Mouse (Mus musculus): ENCODE results near the gene Tpsb2. TPM values are rescaled to one million over a fixed set of nuclear protein-coding genes. Genes with fewer than 3 reads are reported as not detected.
A peak's percentile ranks its signal among the peaks of the same experiment; 100 is the strongest.

Tpsb2 gene
- polyA plus RNA-seq, 1 experiment from 2014 or later: 0.19 TPM

DNA sequence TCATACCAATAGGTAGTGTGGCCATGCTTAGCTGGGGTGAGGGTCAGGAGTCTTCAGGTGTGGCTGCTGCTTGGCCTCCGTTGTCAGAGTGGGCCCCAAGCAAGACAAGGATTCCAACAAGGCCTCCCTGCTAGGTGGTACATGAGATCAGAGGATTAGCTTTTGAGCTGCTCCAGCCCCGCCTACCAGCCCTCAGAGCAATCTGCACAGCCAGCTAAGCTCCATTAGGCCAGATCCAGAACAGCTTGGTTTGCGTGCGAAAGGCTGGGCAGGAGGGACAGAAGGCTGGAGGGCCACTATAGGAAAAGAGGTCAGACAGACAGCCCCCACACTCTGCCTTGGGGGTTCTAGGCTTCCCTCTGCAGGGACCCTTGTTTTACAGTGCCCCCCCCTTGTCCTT is 35.4 kb downstream of the Tpsb2 start:
- Histone ChIP-seq H3K4me2 (ENCODE audit: low read length) (no peak overlapping the region), H3K27ac (ENCODE audit: low read depth, low read length) (no peak overlapping the region), H3K9me3 (ENCODE audit: control insufficient read depth, low read length) (no peaks in the 10 kb centered on the region), H3K4me1 (ENCODE audit: control insufficient read depth, insufficient read depth, low read depth, low read length) (peaks cover 36% of the 10 kb centered on the region), H3K27me3 (replicated peaks; ENCODE audit: control insufficient read depth, insufficient read depth, low read length) (no peaks in the 10 kb centered on the region), H3K4me3 (ENCODE audit: low read length) (no peak overlapping the region), H3K9ac (ENCODE audit: low read depth, low read length) (no peak overlapping the region), H3K36me3 (ENCODE audit: control insufficient read depth, insufficient read depth, low read length) (no peaks in the 10 kb centered on the region)
- WGBS: 45% methylated on average over 4 of the region's 4 CpGs
- no peak for ATAC-seq

DNA sequence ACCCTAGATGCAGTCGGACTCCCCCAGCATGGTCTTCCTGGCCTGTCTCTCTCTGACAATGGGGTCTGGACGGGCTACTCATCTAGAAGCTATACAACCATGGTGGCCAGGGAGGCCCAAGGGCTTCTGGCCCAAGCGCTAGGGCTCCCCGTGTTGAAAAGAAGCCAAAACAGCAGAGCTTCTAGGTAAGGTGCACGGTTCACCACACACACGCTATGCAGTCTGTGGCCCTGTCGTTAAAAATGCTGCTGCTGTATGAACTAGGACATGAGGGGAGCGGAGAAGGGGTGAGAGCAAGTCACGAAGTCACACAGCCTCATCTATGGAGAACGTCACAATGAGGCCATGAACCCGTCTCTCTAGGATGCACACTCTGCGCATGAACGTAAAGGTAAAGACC is 36.1 kb downstream of the Tpsb2 start:
- H3K4me1 ChIP-seq (ENCODE audit: control insufficient read depth, insufficient read depth, low read depth, low read length): peaks cover 44% of the 10 kb centered on the region

DNA sequence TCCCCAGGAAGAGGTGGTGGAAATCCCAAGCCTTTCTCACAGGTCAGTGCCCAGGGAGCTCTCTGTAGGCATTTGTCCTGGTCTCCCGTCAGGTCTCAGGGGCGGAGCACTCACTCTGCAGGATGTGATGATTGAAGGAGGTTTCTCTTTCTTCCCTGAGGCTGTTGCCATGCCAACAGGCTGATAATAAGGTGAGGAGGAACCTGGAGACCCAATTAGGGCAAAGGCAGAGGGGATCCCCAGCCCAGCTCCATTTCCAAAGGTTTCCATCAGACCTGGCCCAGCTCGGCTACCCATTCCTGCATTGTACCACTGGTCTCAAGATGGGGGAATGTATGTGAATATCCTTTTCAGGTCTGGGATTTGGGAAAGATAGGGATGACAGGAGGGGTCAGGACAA is 38.1 kb downstream of the Tpsb2 start:
- H3K4me1 ChIP-seq (ENCODE audit: control insufficient read depth, insufficient read depth, low read depth, low read length): peaks cover 42% of the 10 kb centered on the region
- no peaks in the 10 kb centered on the region for H3K36me3 ChIP-seq (ENCODE audit: control insufficient read depth, insufficient read depth, low read length)
- no peak overlapping the region for H3K4me3 ChIP-seq (ENCODE audit: low read length)
- H3K9me3 ChIP-seq (ENCODE audit: control insufficient read depth, low read length): no peaks in the 10 kb centered on the region
- no peak overlapping the region for H3K27ac ChIP-seq (ENCODE audit: low read depth, low read length)
- no peak overlapping the region for H3K9ac ChIP-seq (ENCODE audit: low read depth, low read length)
- 35% methylated on average over 3 of the region's 3 CpGs for WGBS
- no peak; the same call in 1 of the 2 replicates for ATAC-seq
- H3K4me2 ChIP-seq (ENCODE audit: low read length): no peak overlapping the region
- no peaks in the 10 kb centered on the region for H3K27me3 ChIP-seq (replicated peaks; ENCODE audit: control insufficient read depth, insufficient read depth, low read length)

More for the DNA sequence above, 36.1 kb downstream of the Tpsb2 start:
- Histone ChIP-seq H3K9ac (ENCODE audit: low read depth, low read length) (no peak overlapping the region), H3K9me3 (ENCODE audit: control insufficient read depth, low read length) (no peaks in the 10 kb centered on the region), H3K27ac (ENCODE audit: low read depth, low read length) (no peak overlapping the region), H3K36me3 (ENCODE audit: control insufficient read depth, insufficient read depth, low read length) (no peaks in the 10 kb centered on the region), H3K4me2 (ENCODE audit: low read length) (no peak overlapping the region), H3K4me3 (ENCODE audit: low read length) (no peak overlapping the region), H3K27me3 (replicated peaks; ENCODE audit: control insufficient read depth, insufficient read depth, low read length) (no peaks in the 10 kb centered on the region)
- WGBS: 80% methylated on average over 13 of the region's 13 CpGs
- no peak for ATAC-seq

DNA sequence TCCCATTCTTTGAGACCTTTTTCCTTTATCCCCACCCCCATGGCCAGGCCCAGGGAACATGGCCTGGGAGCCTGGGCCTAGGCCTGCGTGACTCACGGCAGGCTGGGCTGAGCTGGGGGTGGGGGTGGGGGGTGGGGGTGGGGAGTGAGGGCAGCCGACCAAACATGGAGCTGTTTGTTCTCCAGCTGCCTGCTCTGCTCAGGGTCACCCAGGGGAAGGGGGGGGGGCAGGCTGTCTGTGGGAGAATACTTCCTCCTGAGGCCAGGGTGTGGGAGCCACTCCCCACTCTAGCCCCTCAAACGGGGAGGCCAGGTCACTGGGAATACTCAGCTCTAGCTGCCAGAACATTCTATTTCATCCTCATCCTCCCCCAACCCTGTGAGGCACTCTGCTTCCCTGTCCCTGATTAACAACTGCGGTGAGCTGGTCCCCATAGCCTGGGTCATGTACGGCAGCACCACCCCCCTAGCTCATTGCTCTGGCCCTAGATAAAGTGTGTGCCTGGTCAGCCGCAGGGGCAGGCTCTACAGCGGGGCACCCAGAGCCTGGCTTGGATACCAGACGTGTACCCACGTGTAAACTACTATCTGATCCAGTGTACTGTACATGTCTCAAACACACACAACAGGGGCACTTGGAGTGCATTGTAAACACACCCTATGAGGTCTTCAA is 39.3 kb downstream of the Tpsb2 start:
- 10% methylated on average over 10 of the region's 10 CpGs for WGBS
- H3K4me3 ChIP-seq (ENCODE audit: low read length): no peak overlapping the region
- peak overlapping the region; percentile 41; the same call in 1 of the 2 replicates for H3K9ac ChIP-seq (ENCODE audit: low read depth, low read length)
- H3K4me2 ChIP-seq (ENCODE audit: low read length): no peak overlapping the region
- H3K27me3 ChIP-seq (replicated peaks; ENCODE audit: control insufficient read depth, insufficient read depth, low read length): no peaks in the 10 kb centered on the region
- H3K9me3 ChIP-seq (ENCODE audit: control insufficient read depth, low read length): no peaks in the 10 kb centered on the region
- H3K4me1 ChIP-seq (ENCODE audit: control insufficient read depth, insufficient read depth, low read depth, low read length): peaks cover 45% of the 10 kb centered on the region
- H3K27ac ChIP-seq (ENCODE audit: low read depth, low read length): 0 out of 2 replicates have a peak overlapping the region, but pooled peaks have one; percentile 11
- no peak for ATAC-seq
- H3K36me3 ChIP-seq (ENCODE audit: control insufficient read depth, insufficient read depth, low read length): no peaks in the 10 kb centered on the region

DNA sequence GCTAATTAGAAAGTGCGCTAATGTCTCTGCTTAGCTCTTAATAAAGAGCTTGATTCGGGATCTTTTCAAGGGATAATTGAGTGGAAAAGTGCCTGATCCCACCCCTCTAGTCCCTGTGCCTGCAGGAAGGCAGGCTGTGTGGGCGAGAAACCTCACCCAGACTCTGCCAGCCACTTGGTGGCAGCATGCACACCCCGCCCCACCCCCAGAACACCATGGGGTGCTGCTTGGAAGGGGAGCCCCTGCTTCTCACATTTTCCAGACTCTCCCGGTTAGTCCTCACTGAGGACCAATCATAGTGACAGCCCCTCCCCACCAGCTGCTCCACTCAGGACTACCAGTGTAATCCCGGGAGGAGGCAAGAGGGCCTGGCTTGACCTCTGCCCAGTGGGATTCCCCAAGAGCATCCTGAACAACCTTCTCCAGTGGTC is 39.9 kb downstream of the Tpsb2 start:
- Histone ChIP-seq H3K27me3 (replicated peaks; ENCODE audit: control insufficient read depth, insufficient read depth, low read length) (no peaks in the 10 kb centered on the region), H3K4me3 (ENCODE audit: low read length) (no peak overlapping the region), H3K4me1 (ENCODE audit: control insufficient read depth, insufficient read depth, low read depth, low read length) (peaks cover 51% of the 10 kb centered on the region), H3K36me3 (ENCODE audit: control insufficient read depth, insufficient read depth, low read length) (no peaks in the 10 kb centered on the region), H3K9ac (ENCODE audit: low read depth, low read length) (no peak overlapping the region), H3K9me3 (ENCODE audit: control insufficient read depth, low read length) (no peaks in the 10 kb centered on the region), H3K27ac (ENCODE audit: low read depth, low read length) (no peak overlapping the region), H3K4me2 (ENCODE audit: low read length) (no peak overlapping the region)
- no peak for ATAC-seq
- 11% methylated on average over 6 of the region's 6 CpGs for WGBS

DNA sequence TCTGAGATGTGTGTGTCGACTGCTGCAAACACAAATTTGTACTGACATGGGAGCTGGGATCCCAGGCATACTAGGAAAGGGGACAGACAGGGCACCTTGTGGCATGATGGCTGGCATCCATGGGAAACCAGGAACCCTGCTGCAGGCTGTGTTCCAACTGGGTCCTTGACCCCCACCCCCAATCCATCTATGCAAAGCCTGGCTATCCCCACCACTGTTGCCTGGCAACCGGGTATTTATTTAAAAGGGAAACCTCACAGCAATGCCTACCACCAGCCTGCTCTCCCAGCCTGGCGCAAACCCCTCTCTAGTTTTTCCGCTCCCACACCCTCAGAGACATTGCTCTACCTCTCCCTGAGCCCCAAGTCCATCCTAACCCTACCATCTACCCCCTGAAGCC is 41.2 kb downstream of the Tpsb2 start:
- H3K9me3 ChIP-seq (ENCODE audit: control insufficient read depth, low read length): no peaks in the 10 kb centered on the region
- H3K4me1 ChIP-seq (ENCODE audit: control insufficient read depth, insufficient read depth, low read depth, low read length): peaks cover 53% of the 10 kb centered on the region
- no peak overlapping the region for H3K4me2 ChIP-seq (ENCODE audit: low read length)
- H3K36me3 ChIP-seq (ENCODE audit: control insufficient read depth, insufficient read depth, low read length): no peaks in the 10 kb centered on the region
- H3K9ac ChIP-seq (ENCODE audit: low read depth, low read length): no peak overlapping the region
- H3K27me3 ChIP-seq (replicated peaks; ENCODE audit: control insufficient read depth, insufficient read depth, low read length): no peaks in the 10 kb centered on the region
- WGBS: 57% methylated on average over 4 of the region's 4 CpGs
- H3K27ac ChIP-seq (ENCODE audit: low read depth, low read length): peak overlapping the region; percentile 31; the same call in 1 of the 2 replicates
- ATAC-seq: no peak
- H3K4me3 ChIP-seq (ENCODE audit: low read length): no peak overlapping the region

DNA sequence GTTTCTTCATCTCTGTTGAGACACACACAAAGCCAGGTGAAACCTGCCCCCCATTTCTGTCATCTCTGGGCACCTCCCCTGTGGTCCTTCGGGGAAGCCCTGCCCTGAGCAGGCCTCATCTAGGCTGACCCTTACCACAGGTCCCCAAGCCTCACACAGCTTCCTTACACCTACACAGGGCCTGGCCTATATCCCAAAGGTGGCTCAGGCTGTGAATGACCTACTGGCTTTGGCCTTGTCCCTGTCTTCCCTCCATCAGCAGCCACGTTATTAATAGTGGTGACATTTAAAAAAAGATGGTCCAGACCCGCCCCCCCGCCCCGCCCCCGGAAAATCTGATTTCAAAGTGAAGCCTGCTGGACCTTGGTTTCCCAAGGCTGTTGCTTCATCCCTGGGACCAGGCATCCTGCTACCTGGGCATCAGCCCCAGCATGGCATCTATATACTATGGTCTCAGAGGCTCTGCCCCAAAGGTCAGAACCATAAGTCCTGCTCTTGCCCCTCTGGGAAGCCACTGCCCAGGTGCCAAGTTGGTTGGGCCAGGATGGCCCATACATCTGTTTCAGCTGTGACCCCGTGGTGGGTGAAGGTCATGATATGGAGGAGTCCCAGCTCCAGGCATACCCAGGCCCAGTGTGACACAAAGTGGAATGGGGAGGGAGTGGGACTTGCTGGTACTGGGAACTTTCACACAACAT is 42.3 kb downstream of the Tpsb2 start:
- ATAC-seq: no peak

DNA sequence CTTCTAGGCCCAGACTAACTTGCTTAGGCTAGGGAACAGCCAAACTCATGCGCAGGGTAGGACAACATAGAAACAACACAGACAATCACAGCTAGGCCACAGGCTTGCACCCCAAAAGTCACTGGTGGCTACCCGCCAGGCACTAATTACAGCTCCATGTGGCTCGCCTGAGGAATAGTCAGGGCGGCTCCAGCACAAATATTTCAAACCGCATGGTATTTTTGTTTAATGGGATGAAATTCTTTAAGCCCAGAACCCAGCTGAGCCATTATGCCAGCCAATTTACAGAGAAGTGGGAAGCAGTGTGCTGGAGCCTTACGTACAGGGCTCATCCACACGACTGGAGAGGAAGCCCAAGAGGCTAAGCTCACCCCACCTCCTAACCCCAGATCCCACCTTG is 43.5 kb downstream of the Tpsb2 start:
- H3K36me3 ChIP-seq (ENCODE audit: control insufficient read depth, insufficient read depth, low read length): no peaks in the 10 kb centered on the region
- no peak overlapping the region for H3K4me3 ChIP-seq (ENCODE audit: low read length)
- H3K27ac ChIP-seq (ENCODE audit: low read depth, low read length): peak overlapping the region; percentile 13; the same call in 1 of the 2 replicates
- peaks cover 53% of the 10 kb centered on the region for H3K4me1 ChIP-seq (ENCODE audit: control insufficient read depth, insufficient read depth, low read depth, low read length)
- no peaks in the 10 kb centered on the region for H3K9me3 ChIP-seq (ENCODE audit: control insufficient read depth, low read length)
- no peak overlapping the region for H3K9ac ChIP-seq (ENCODE audit: low read depth, low read length)
- 46% methylated on average over 7 of the region's 7 CpGs for WGBS
- no peak for ATAC-seq
- H3K4me2 ChIP-seq (ENCODE audit: low read length): no peak overlapping the region
- no peaks in the 10 kb centered on the region for H3K27me3 ChIP-seq (replicated peaks; ENCODE audit: control insufficient read depth, insufficient read depth, low read length)

More for the DNA sequence above, 42.3 kb downstream of the Tpsb2 start:
- Histone ChIP-seq H3K36me3 (ENCODE audit: control insufficient read depth, insufficient read depth, low read length) (no peaks in the 10 kb centered on the region), H3K4me2 (ENCODE audit: low read length) (no peak overlapping the region), H3K4me1 (ENCODE audit: control insufficient read depth, insufficient read depth, low read depth, low read length) (peaks cover 53% of the 10 kb centered on the region), H3K27ac (ENCODE audit: low read depth, low read length) (no peak overlapping the region), H3K9me3 (ENCODE audit: control insufficient read depth, low read length) (no peaks in the 10 kb centered on the region), H3K9ac (ENCODE audit: low read depth, low read length) (no peak overlapping the region), H3K4me3 (ENCODE audit: low read length) (no peak overlapping the region), H3K27me3 (replicated peaks; ENCODE audit: control insufficient read depth, insufficient read depth, low read length) (no peaks in the 10 kb centered on the region)
- 86% methylated on average over 7 of the region's 7 CpGs for WGBS

DNA sequence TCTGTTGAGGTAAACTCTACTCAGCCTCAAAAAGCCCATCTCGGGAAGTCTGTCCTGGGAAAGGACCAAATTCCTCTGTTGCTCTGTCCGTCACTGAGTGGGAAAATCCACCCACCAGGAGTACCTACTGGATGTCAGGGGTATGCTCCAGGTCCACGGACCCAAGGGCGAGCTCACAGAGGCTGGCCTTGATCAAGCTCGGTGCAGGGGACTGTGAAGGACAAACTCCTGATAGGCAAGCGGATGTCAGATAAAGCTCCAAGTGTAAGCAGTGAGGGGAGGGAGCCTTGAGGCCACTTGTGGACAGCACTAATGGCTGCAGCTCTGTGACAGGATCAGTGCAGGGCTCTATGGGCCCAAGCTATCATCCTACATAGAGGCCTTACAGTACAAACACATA is 44.1 kb downstream of the Tpsb2 start:
- no peaks in the 10 kb centered on the region for H3K9me3 ChIP-seq (ENCODE audit: control insufficient read depth, low read length)
- H3K27ac ChIP-seq (ENCODE audit: low read depth, low read length): no peak overlapping the region
- H3K36me3 ChIP-seq (ENCODE audit: control insufficient read depth, insufficient read depth, low read length): no peaks in the 10 kb centered on the region
- no peak overlapping the region for H3K9ac ChIP-seq (ENCODE audit: low read depth, low read length)
- H3K4me3 ChIP-seq (ENCODE audit: low read length): no peak overlapping the region
- WGBS: 77% methylated on average over 6 of the region's 6 CpGs
- no peaks in the 10 kb centered on the region for H3K27me3 ChIP-seq (replicated peaks; ENCODE audit: control insufficient read depth, insufficient read depth, low read length)
- no peak for ATAC-seq
- H3K4me1 ChIP-seq (ENCODE audit: control insufficient read depth, insufficient read depth, low read depth, low read length): peaks cover 52% of the 10 kb centered on the region
- no peak overlapping the region for H3K4me2 ChIP-seq (ENCODE audit: low read length)

Measured in hindbrain, embryonic 16.5 days (tissue).